24 mouse cellular contexts compared by ENCODE assay signal in the genomic region with DNA sequence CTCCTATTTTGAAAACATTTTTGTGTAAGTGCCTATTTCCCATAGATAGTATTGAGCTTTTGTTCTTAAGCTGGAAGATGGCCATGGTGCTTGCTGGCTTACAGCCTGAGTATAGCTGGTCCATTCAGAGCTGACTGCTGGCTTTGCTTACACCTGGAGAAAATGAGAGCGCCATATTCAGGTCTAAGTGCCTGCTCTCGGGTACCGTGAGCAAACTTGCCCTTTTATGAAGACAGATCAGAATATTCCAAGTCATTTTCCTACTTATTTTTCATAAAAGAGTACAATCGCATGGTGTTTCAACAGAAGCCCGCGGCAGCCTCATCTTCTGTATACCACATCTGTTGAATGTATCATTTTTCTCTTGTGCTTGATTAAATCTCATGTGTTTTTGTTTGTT. TPM values are rescaled to one million over a fixed set of nuclear protein-coding genes. Genes with fewer than 3 reads are reported as not detected.
"Had no signal": no experiment of that assay in that cellular context is flagged by ENCODE, and none has a peak within 500 bp of the region (broad histone marks: within the 10 kb centered on the region; RNA-seq: fewer than 3 reads in every experiment).

No protein-coding gene starts in this region.

- H3K4me3 ChIP-seq: neural tube, embryonic 15.5 days; stomach, embryonic 15.5 days had no signal

- H3K4me2 ChIP-seq: neural tube, embryonic 15.5 days; stomach, embryonic 15.5 days had no signal

- H3K9me3 ChIP-seq: neural tube, embryonic 15.5 days; stomach, embryonic 15.5 days had no signal

- H3K27ac ChIP-seq: neural tube, embryonic 15.5 days; stomach, embryonic 15.5 days; stomach, postnatal 0 days had no signal

- H3K9ac ChIP-seq: neural tube, embryonic 15.5 days; stomach, embryonic 15.5 days had no signal

- H3K4me1 ChIP-seq: neural tube, embryonic 15.5 days; stomach, embryonic 15.5 days had no signal

- DNase-seq: retina, postnatal 1 day; right cerebral cortex, adult 18-20 months; right cerebral cortex, postnatal 14 days; right cerebral cortex, postnatal 25 days; right cerebral cortex, postnatal 4 days; spleen, adult 18-20 months; thymus, adult 18-20 months; thymus, adult 2 months; thymus, postnatal 14 days; thymus, postnatal 25 days; thymus, postnatal 36 days; thymus, postnatal 4 days had no signal

- H3K27me3 ChIP-seq: neural tube, embryonic 15.5 days; stomach, embryonic 15.5 days had no signal

RNA-seq across cellular contexts. Expression of a gene that starts 4.6 kb away (rescaled TPM):
- polyA plus RNA-seq: neural tube, embryonic 14.5 days; neural tube, embryonic 15.5 days; stomach, embryonic 14.5 days; stomach, embryonic 16.5 days; stomach, postnatal 0 days had no signal

RNA-seq across cellular contexts. Expression of a gene that starts 7.4 kb away (rescaled TPM):
- total RNA-seq: neutrophil, adult 5-6 weeks had no signal
- polyA plus RNA-seq: neural tube, embryonic 14.5 days; neural tube, embryonic 15.5 days; small intestine, adult 2 months; spleen, adult 2 months; stomach, embryonic 14.5 days; stomach, embryonic 15.5 days; stomach, embryonic 16.5 days; stomach, postnatal 0 days; testis, adult 2 months; thymus, adult 2 months; thymus, postnatal 0 days; urinary bladder, adult 2 months had no signal

RNA-seq across cellular contexts. Expression of a gene that starts 8.7 kb away (rescaled TPM):
- total RNA-seq: neutrophil, adult 5-6 weeks had no signal

RNA-seq across cellular contexts. Expression of a gene that starts 32.8 kb away (rescaled TPM):
- total RNA-seq: neutrophil, adult 5-6 weeks had no signal
- polyA plus RNA-seq: small intestine, adult 2 months; spleen, adult 2 months; thymus, adult 2 months had no signal
